ENCODE assay signal across 7 mouse cellular contexts in the genomic region with DNA sequence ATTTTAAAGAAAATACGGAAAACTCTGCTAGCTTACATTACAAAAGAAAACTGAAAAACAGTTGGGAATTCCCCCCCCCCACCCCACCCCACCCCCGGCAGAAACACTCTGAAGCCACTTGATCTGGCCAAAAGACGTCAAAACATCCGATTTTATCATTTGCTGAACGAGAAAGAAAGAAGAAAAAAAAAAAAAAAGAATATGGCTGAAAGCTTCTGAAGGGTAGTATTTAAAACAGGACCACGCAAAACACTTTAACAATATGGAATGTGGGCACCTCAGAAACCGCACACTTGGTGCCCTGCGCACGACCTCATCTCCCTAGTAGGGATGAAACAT. TPM values are rescaled to one million over a fixed set of nuclear protein-coding genes. Genes with fewer than 3 reads are reported as not detected.
A peak's percentile ranks its signal among the peaks of the same experiment; 100 is the strongest.
DNase-seq lines count a peak whose midpoint lies in the region; ATAC-seq and TF ChIP-seq lines count a peak whose summit lies in the region.

No protein-coding gene starts in this region.

- TF ChIP-seq EP300 in lung, postnatal 0 days (IDR thresholded peaks at IDR 0.05), result no peak; the same call in 1 of the 2 replicates

- H3K27ac ChIP-seq in lung, postnatal 0 days (ENCODE audit: low read length), result peak overlapping the region; percentile 98; the same call in 1 of the 2 replicates
- H3K27ac ChIP-seq in embryonic fibroblast, embryonic 13.5 days (ENCODE audit: insufficient read depth, low read length), result no peak overlapping the region
- H3K27ac ChIP-seq in limb, embryonic 14.5 days (replicated peaks; ENCODE audit: low read depth, low read length), result 0 out of 2 replicates have a peak overlapping the region, but pooled peaks have one; percentile 99
- H3K27ac ChIP-seq in stomach, embryonic 14.5 days (ENCODE audit: low read length), result peak overlapping the region; percentile 95; the same call in 1 of the 2 replicates

- no peaks in the 10 kb centered on the region for H3K36me3 ChIP-seq in lung, postnatal 0 days (ENCODE audit: insufficient read depth, low read length)
- no peaks in the 10 kb centered on the region for H3K36me3 ChIP-seq in limb, embryonic 14.5 days (ENCODE audit: control insufficient read depth, insufficient read depth, low read length)
- H3K36me3 ChIP-seq in stomach, embryonic 14.5 days (ENCODE audit: control insufficient read depth, insufficient read depth, low read length), result no peaks in the 10 kb centered on the region

- no peak for TF ChIP-seq POLR2A in embryonic fibroblast, embryonic 13.5 days (IDR thresholded peaks at IDR 0.05; ENCODE audit: low read depth, low read length)
- TF ChIP-seq POLR2A in limb, embryonic 14.5 days (IDR thresholded peaks at IDR 0.05; ENCODE audit: borderline replicate concordance, extremely low read depth, insufficient read depth, insufficient read length), result no peak

- under 1% methylated on average over 9 of the region's 9 CpGs for WGBS in lung, postnatal 0 days
- WGBS in limb, embryonic 14.5 days, result under 1% methylated on average over 9 of the region's 9 CpGs
- under 1% methylated on average over 9 of the region's 9 CpGs for WGBS in stomach, embryonic 14.5 days

- H3K9me3 ChIP-seq in lung, postnatal 0 days (ENCODE audit: low read length), result no peaks in the 10 kb centered on the region
- H3K9me3 ChIP-seq in limb, embryonic 14.5 days (ENCODE audit: control insufficient read depth, low read length), result no peaks in the 10 kb centered on the region
- H3K9me3 ChIP-seq in stomach, embryonic 14.5 days (ENCODE audit: control insufficient read depth, low read depth, low read length), result no peaks in the 10 kb centered on the region

- peaks cover 10% of the 10 kb centered on the region; the same call in 1 of the 2 replicates for H3K4me1 ChIP-seq in lung, postnatal 0 days (ENCODE audit: insufficient read depth, low read depth, low read length)
- H3K4me1 ChIP-seq in embryonic fibroblast, embryonic 13.5 days (ENCODE audit: control insufficient read depth, insufficient read depth, low read length), result peaks cover 3% of the 10 kb centered on the region
- H3K4me1 ChIP-seq in limb, embryonic 14.5 days (ENCODE audit: control insufficient read depth, insufficient read depth, low read length), result peaks cover 8% of the 10 kb centered on the region
- H3K4me1 ChIP-seq in stomach, embryonic 14.5 days (ENCODE audit: control insufficient read depth, insufficient read depth, low read length), result peaks cover 10% of the 10 kb centered on the region

- TF ChIP-seq CTCF in lung, postnatal 0 days (IDR thresholded peaks at IDR 0.05), result no peak
- no peak for TF ChIP-seq CTCF in embryonic fibroblast, embryonic 13.5 days (IDR thresholded peaks at IDR 0.05; ENCODE audit: borderline replicate concordance, insufficient read depth, low read length)

- peak overlapping the region; percentile 98 for H3K4me3 ChIP-seq in lung, postnatal 0 days (ENCODE audit: low read depth, low read length)
- H3K4me3 ChIP-seq in embryonic fibroblast, embryonic 13.5 days (ENCODE audit: insufficient read depth, low read length), result peak overlapping the region; percentile 95
- peak overlapping the region; percentile 91 for H3K4me3 ChIP-seq in limb, embryonic 14.5 days (replicated peaks; ENCODE audit: low read length)
- H3K4me3 ChIP-seq in stomach, embryonic 14.5 days (ENCODE audit: low read depth, low read length), result peak overlapping the region; percentile 75

- no peak for ATAC-seq in lung, postnatal 0 days
- ATAC-seq in limb, embryonic 14.5 days (ENCODE audit: low FRiP score, low read depth), result no peak; the same call in 1 of the 2 replicates
- no peak for ATAC-seq in stomach, embryonic 14.5 days (ENCODE audit: insufficient number of reproducible peaks, insufficient read depth, low FRiP score, low read depth)

- intact Hi-C loops in left cerebral cortex, postnatal 25 days (cut with DNase I), result loop anchor here (2.0 kb wide), 2 partner anchors 36 to 106 kb away; no protein-coding TSS in a partner anchor

- peak overlapping the region; percentile 61 for H3K4me2 ChIP-seq in lung, postnatal 0 days (replicated peaks; ENCODE audit: low read depth, low read length)
- H3K4me2 ChIP-seq in limb, embryonic 14.5 days (replicated peaks; ENCODE audit: low read depth, low read length, severe bottlenecking), result peak overlapping the region; percentile 75
- H3K4me2 ChIP-seq in stomach, embryonic 14.5 days (replicated peaks; ENCODE audit: low read depth, low read length), result peak overlapping the region; percentile 74

- H3K27me3 ChIP-seq in lung, postnatal 0 days (replicated peaks; ENCODE audit: insufficient read depth, low read length), result no peaks in the 10 kb centered on the region
- no peaks in the 10 kb centered on the region for H3K27me3 ChIP-seq in limb, embryonic 14.5 days (ENCODE audit: control insufficient read depth, insufficient read depth, low read length)
- H3K27me3 ChIP-seq in stomach, embryonic 14.5 days (ENCODE audit: control insufficient read depth, insufficient read depth, low read length), result no peaks in the 10 kb centered on the region

- no peak for DNase-seq in lung, postnatal 0 days (ENCODE audit: low spot score)
- no peak for DNase-seq in lung, adult 18-20 months
- no peak for DNase-seq in limb, embryonic 14.5 days (ENCODE audit: low spot score)
- no peak for DNase-seq in layer of hippocampus, adult 18-20 months (ENCODE audit: low spot score in 2 of 2)
- DNase-seq in left cerebral cortex, postnatal 25 days (ENCODE audit: low spot score in 2 of 2), result no peak

- peak overlapping the region; percentile 95 for H3K9ac ChIP-seq in lung, postnatal 0 days (replicated peaks; ENCODE audit: low read depth)
- peak overlapping the region; percentile 95 for H3K9ac ChIP-seq in limb, embryonic 14.5 days (ENCODE audit: low read depth, low read length, severe bottlenecking)
- peak overlapping the region; percentile 92 for H3K9ac ChIP-seq in stomach, embryonic 14.5 days (replicated peaks; ENCODE audit: low read depth, low read length)

RNA-seq across cellular contexts. Expression of gene Rsbn1l, which starts 5.7 kb away (rescaled TPM):
- 6.6 and 6.8 TPM in 2 replicates for polyA plus RNA-seq in lung, postnatal 0 days (2015; fragmentation: Nextera tagmentation; extraction: Ambion mirVana)
- polyA plus RNA-seq in embryonic fibroblast, embryonic 13.5 days (2011; ENCODE audit: insufficient read length, low read depth, missing spikeins), result 8.8 and 9.3 TPM in 2 replicates
- polyA plus RNA-seq in limb, embryonic 14.5 days (2012; rRNA removed), result 7.6 and 8.0 TPM in 2 replicates
- polyA plus RNA-seq in limb, embryonic 14.5 days (2014; fragmentation: Nextera tagmentation; extraction: Ambion mirVana), result 5.9 and 6.6 TPM in 2 replicates
- polyA plus RNA-seq in stomach, embryonic 14.5 days (2014; fragmentation: Nextera tagmentation; extraction: Ambion mirVana), result 9.6 and 11.0 TPM in 2 replicates
- total RNA-seq in layer of hippocampus, adult 18-20 months (2021), result 10 to 100 TPM; 20.3 to 21.4 TPM
- total RNA-seq in left cerebral cortex, postnatal 25 days (2021), result 10 to 100 TPM; 16.3 to 16.4 TPM
